Mouse (Mus musculus): ENCODE measurements around the gene Telo2. TPM values are rescaled to one million over a fixed set of nuclear protein-coding genes. Genes with fewer than 3 reads are reported as not detected.

Telo2 gene
- polyA plus RNA-seq, 1 experiment from 2014 or later = 24.2 TPM

DNA sequence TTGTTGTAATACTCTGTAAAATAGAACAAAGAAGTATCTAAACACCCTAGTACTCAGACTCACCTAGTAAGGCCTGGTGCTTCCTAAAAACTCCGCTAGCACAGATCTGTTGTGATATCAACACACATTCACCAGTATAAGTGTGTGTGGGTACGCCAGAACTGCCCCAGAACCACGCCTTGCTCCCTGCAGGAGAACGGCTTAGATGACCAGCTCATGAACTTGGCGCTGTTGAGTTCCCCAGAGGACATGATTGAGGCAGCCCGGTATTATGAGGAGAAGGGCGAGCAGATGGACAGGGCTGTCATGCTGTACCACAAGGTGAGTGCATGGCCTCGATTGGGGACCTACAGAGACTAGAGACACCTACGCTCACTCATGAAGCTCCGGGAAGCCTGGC lies 25.3 kb downstream of the Telo2 start:
- no peak for DNase-seq (ENCODE audit: low spot score)
- H3K27me3 ChIP-seq (ENCODE audit: insufficient read depth, low read length) = no peaks in the 10 kb centered on the region
- no peak for ATAC-seq (replicated peaks; ENCODE audit: low FRiP score, low read depth)
- no peak for TF ChIP-seq CTCF (IDR thresholded peaks at IDR 0.05; ENCODE audit: low read depth)
- H3K9me3 ChIP-seq (replicated peaks; ENCODE audit: low read length) = no peaks in the 10 kb centered on the region
- no peaks in the 10 kb centered on the region for H3K4me1 ChIP-seq (replicated peaks; ENCODE audit: insufficient read depth, low read length)
- peaks cover 25% of the 10 kb centered on the region; the same call in 1 of the 2 replicates for H3K36me3 ChIP-seq (ENCODE audit: insufficient read depth, low read length)
- H3K9ac ChIP-seq (ENCODE audit: low read depth, low read length) = no peak overlapping the region
- 90% methylated on average over 10 of the region's 10 CpGs for WGBS
- no peak overlapping the region for H3K4me2 ChIP-seq (ENCODE audit: low read length)
- H3K27ac ChIP-seq = no peak overlapping the region
- H3K4me3 ChIP-seq (replicated peaks; ENCODE audit: low read depth, low read length) = no peak overlapping the region

DNA sequence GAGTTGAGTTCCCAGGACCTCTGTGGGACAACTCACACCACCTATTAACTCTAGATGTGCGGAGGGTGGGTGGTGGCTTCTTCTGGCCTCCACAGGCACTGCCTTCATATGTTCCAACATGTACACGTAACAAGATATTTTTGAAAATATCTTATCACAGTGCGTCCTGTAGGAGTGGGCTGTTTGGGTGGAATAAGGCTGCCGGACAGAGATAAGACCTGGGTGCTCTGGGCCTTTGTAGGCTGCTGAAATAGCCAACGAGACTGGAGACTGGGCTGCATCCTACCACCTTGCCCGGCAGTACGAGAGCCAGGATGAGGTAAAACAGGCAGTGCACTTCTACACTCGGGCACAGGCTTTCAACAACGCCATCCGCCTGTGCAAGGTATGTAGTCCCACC lies 26.6 kb downstream of the Telo2 start:
- no peak overlapping the region for H3K9ac ChIP-seq (ENCODE audit: low read depth, low read length)
- H3K27me3 ChIP-seq (ENCODE audit: insufficient read depth, low read length) = no peaks in the 10 kb centered on the region
- 92% methylated on average over 10 of the region's 10 CpGs for WGBS
- no peak for TF ChIP-seq CTCF (IDR thresholded peaks at IDR 0.05; ENCODE audit: low read depth)
- H3K4me1 ChIP-seq (replicated peaks; ENCODE audit: insufficient read depth, low read length) = peaks cover under 1% of the 10 kb centered on the region; the same call in 1 of the 2 replicates
- H3K9me3 ChIP-seq (replicated peaks; ENCODE audit: low read length) = no peaks in the 10 kb centered on the region
- no peak overlapping the region for H3K4me2 ChIP-seq (ENCODE audit: low read length)
- DNase-seq (ENCODE audit: low spot score) (no peak), ATAC-seq (replicated peaks; ENCODE audit: low FRiP score, low read depth) (no peak)
- no peak overlapping the region for H3K27ac ChIP-seq
- peaks cover 22% of the 10 kb centered on the region; the same call in 1 of the 2 replicates for H3K36me3 ChIP-seq (ENCODE audit: insufficient read depth, low read length)
- H3K4me3 ChIP-seq (replicated peaks; ENCODE audit: low read depth, low read length) = no peak overlapping the region

DNA sequence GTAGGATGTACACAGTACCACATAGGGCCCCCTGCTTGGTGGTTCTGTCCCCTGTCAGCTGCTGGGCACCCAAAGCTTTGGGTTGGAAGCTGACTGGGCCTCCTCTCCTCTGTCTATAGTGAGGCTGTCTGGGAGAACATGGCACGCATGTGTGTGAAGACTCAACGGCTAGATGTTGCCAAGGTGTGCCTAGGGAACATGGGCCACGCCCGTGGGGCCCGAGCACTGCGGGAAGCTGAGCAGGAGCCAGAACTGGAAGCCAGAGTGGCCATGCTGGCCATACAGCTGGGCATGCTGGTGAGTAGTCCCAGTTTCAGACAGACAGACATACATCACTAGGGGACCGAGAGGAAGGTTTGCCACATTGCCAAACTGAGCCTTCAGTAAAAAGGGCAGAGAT lies 29.0 kb downstream of the Telo2 start:
- no peak overlapping the region for H3K27ac ChIP-seq
- no peak overlapping the region for H3K4me3 ChIP-seq (replicated peaks; ENCODE audit: low read depth, low read length)
- H3K27me3 ChIP-seq (ENCODE audit: insufficient read depth, low read length) = no peaks in the 10 kb centered on the region
- H3K36me3 ChIP-seq (ENCODE audit: insufficient read depth, low read length) = 0 out of 2 replicates have a peak, but pooled peaks cover 12% of the 10 kb centered on the region
- peaks cover 10% of the 10 kb centered on the region; the same call in 1 of the 2 replicates for H3K4me1 ChIP-seq (replicated peaks; ENCODE audit: insufficient read depth, low read length)
- H3K4me2 ChIP-seq (ENCODE audit: low read length) = no peak overlapping the region
- no peak for TF ChIP-seq CTCF (IDR thresholded peaks at IDR 0.05; ENCODE audit: low read depth)
- no peaks in the 10 kb centered on the region for H3K9me3 ChIP-seq (replicated peaks; ENCODE audit: low read length)
- WGBS = 90% methylated on average over 7 of the region's 7 CpGs
- no peak for DNase-seq (ENCODE audit: low spot score)
- no peak for ATAC-seq (replicated peaks; ENCODE audit: low FRiP score, low read depth)
- no peak overlapping the region for H3K9ac ChIP-seq (ENCODE audit: low read depth, low read length)

DNA sequence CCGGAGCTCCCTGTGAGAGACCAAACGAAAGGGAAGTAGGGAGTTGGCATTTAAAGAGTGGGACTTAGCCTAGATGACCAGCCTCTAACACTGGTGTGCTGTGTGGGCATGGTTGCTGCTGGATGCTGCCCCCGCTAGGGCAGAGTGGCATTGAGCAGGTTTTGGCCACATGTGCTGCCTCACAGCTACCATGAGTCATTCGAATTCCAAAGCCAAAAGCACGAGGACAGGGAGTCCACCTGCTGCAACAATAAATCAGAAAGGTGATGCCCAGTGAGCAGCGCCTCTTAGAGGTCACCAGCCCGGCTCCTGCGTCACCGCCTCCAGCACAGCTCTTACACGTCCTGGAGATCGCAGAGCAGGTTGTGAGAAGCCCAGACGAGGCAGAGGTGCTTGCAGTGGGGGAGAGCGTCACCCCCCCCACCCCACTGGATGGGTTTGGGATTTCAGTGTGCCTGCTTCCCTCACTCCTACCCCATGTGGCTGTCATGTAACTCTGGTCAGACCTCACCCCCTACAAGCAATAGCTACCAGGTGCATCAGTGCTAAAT lies 30.9 kb downstream of the Telo2 start:
- 52% methylated on average over 13 of the region's 13 CpGs for WGBS
- Histone ChIP-seq H3K9ac (ENCODE audit: low read depth, low read length) (no peak overlapping the region), H3K27me3 (ENCODE audit: insufficient read depth, low read length) (no peaks in the 10 kb centered on the region), H3K4me3 (replicated peaks; ENCODE audit: low read depth, low read length) (no peak overlapping the region), H3K4me1 (replicated peaks; ENCODE audit: insufficient read depth, low read length) (peaks cover 10% of the 10 kb centered on the region; the same call in 1 of the 2 replicates), H3K4me2 (ENCODE audit: low read length) (no peak overlapping the region), H3K9me3 (replicated peaks; ENCODE audit: low read length) (no peaks in the 10 kb centered on the region), H3K27ac (peak overlapping the region; percentile 94), H3K36me3 (ENCODE audit: insufficient read depth, low read length) (0 out of 2 replicates have a peak, but pooled peaks cover 7% of the 10 kb centered on the region)
- DNase-seq (ENCODE audit: low spot score) (no peak), ATAC-seq (replicated peaks; ENCODE audit: low FRiP score, low read depth) (no peak)
- peak; percentile 24; the same call in 1 of the 2 replicates for TF ChIP-seq CTCF (IDR thresholded peaks at IDR 0.05; ENCODE audit: low read depth)

DNA sequence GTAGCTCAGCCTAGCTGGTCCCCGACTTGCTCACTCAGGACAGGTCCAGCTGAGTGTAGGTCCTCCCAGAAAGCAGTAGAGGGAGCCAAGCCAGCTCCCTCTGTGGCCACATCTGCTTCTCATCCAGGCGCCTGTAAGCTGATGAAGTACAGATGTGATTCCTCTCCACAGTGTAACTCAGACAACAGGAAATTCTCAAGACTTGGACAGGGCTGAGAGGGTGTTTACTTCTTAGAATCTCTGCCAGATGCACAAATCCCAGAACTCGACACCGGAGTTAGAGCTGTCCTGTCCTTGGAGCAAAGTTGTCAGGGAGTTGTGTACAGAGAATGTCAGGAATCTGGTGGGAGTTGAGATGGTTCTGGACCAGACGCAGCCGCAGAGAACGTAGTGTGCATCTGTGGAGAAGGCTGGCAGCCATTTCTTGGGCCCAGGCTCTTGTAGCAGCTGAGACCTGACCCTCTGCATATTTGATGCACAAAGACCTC lies 32.3 kb downstream of the Telo2 start, which contains the start of gene Tmem204:
Gene Tmem204 (minus strand): TSS at position 148 of the 488 bp plus-strand sequence.
- DNase-seq (ENCODE audit: low spot score) = peak; percentile 98
- H3K27ac ChIP-seq = peak within 1 kb of the TSS; percentile 94
- H3K9me3 ChIP-seq (replicated peaks; ENCODE audit: low read length) = no peaks in the 10 kb centered on the region
- H3K27me3 ChIP-seq (ENCODE audit: insufficient read depth, low read length) = no peaks in the 10 kb centered on the region
- H3K9ac ChIP-seq (ENCODE audit: low read depth, low read length) = no peak within 1 kb of the TSS
- ATAC-seq (replicated peaks; ENCODE audit: low FRiP score, low read depth) = peak; percentile 85
- H3K36me3 ChIP-seq (ENCODE audit: insufficient read depth, low read length) = 0 out of 2 replicates have a peak, but pooled peaks cover 7% of the 10 kb centered on the region
- H3K4me2 ChIP-seq (ENCODE audit: low read length) = peak within 1 kb of the TSS; percentile 6; the same call in 1 of the 2 replicates
- peak; percentile 65 for TF ChIP-seq CTCF (IDR thresholded peaks at IDR 0.05; ENCODE audit: low read depth)
- 12% methylated on average over 7 of the region's 7 CpGs for WGBS
- no peak within 1 kb of the TSS for H3K4me3 ChIP-seq (replicated peaks; ENCODE audit: low read depth, low read length)
- H3K4me1 ChIP-seq (replicated peaks; ENCODE audit: insufficient read depth, low read length) = peaks cover 10% of the 10 kb centered on the region; the same call in 1 of the 2 replicates

DNA sequence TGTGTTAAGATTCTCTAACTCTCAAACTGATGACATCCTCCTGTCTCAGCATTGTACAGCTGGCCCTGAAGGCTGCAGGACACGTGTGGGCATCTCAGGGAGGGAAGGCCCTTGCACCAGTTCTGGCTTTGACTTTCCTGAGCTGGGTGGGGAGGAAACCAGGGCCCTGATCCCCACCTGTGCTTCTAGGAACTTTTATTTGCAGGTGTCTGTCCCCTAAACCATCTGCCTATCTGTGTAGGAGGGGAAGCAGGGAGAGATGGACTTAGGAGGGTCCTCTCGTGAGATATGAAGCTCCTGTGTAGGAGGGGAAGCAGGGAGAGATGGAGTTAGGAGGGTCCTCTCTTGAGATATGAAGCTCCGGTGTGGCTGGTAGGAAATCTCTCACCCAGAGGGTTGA lies 32.9 kb downstream of the Telo2 start:
- peaks cover 14% of the 10 kb centered on the region; the same call in 1 of the 2 replicates for H3K4me1 ChIP-seq (replicated peaks; ENCODE audit: insufficient read depth, low read length)
- H3K27me3 ChIP-seq (ENCODE audit: insufficient read depth, low read length) = no peaks in the 10 kb centered on the region
- H3K4me3 ChIP-seq (replicated peaks; ENCODE audit: low read depth, low read length) = no peak overlapping the region
- H3K36me3 ChIP-seq (ENCODE audit: insufficient read depth, low read length) = 0 out of 2 replicates have a peak, but pooled peaks cover 1% of the 10 kb centered on the region
- H3K9me3 ChIP-seq (replicated peaks; ENCODE audit: low read length) = no peaks in the 10 kb centered on the region
- no peak for DNase-seq (ENCODE audit: low spot score)
- ATAC-seq (replicated peaks; ENCODE audit: low FRiP score, low read depth) = no peak
- TF ChIP-seq CTCF (IDR thresholded peaks at IDR 0.05; ENCODE audit: low read depth) = no peak
- peak overlapping the region; percentile 6; the same call in 1 of the 2 replicates for H3K4me2 ChIP-seq (ENCODE audit: low read length)
- H3K27ac ChIP-seq = peak overlapping the region; percentile 94
- WGBS = 24% methylated on average over 3 of the region's 3 CpGs
- no peak overlapping the region for H3K9ac ChIP-seq (ENCODE audit: low read depth, low read length)
